In the genomic region with DNA sequence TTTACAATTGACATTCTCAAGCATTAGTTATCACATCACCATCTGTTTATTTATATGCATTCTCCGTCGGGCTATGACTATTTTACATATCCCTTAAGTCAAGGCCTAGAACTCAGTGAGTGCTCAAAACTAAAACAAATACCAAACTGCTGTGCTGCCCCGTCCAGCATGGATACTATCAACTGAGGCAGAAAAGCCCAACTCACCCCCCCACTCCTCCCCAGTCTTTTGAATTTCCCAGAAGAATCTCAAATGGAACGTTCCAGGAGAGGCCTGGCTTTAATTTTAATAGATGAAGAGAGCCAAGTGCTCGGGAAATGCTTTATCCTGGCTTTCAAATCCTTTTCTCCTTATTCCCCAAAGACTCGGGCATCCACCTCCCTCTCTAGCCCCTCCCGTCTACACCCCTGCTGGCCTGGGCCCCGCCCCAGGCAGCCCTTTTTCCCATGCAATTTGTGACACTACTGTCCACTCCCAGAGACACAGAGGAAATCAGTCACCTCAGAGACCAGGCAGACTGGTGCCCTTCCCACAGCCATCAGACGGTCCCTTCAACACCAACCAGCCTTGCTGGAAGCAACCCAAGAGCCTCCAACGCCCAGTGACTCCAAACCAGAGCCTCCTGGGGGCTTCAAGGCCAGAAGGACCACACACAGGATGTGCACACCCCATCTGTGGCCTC, we compare ENCODE assay signal across 16 mouse cellular contexts.
DNase-seq lines count a peak whose midpoint lies in the region; ATAC-seq and TF ChIP-seq lines count a peak whose summit lies in the region.
"Had no signal": no experiment of that assay in that cellular context is flagged by ENCODE, and none has a peak within 500 bp of the region (broad histone marks: within the 10 kb centered on the region; RNA-seq: fewer than 3 reads in every experiment).

No protein-coding gene starts in this region.

- no peak overlapping the region for H3K9ac ChIP-seq in hindbrain, postnatal 0 days (replicated peaks; ENCODE audit: low read length)
- H3K9ac ChIP-seq in hindbrain, embryonic 13.5 days, result no peak overlapping the region
- H3K9ac ChIP-seq in embryonic facial prominence, embryonic 12.5 days, result no peak overlapping the region
- H3K9ac ChIP-seq: liver, embryonic 12.5 days had no signal

- no peaks in the 10 kb centered on the region for H3K36me3 ChIP-seq in hindbrain, postnatal 0 days (ENCODE audit: insufficient read depth, low read length)
- H3K36me3 ChIP-seq in hindbrain, embryonic 13.5 days, result no peaks in the 10 kb centered on the region
- no peaks in the 10 kb centered on the region for H3K36me3 ChIP-seq in embryonic facial prominence, embryonic 12.5 days
- H3K36me3 ChIP-seq: liver, embryonic 12.5 days had no signal

- TF ChIP-seq CTCF in hindbrain, postnatal 0 days (IDR thresholded peaks at IDR 0.05; ENCODE audit: low read depth), result no peak

- H3K4me3 ChIP-seq in hindbrain, postnatal 0 days (ENCODE audit: low read length), result no peak overlapping the region
- no peak overlapping the region for H3K4me3 ChIP-seq in hindbrain, embryonic 13.5 days
- H3K4me3 ChIP-seq in embryonic facial prominence, embryonic 12.5 days, result no peak overlapping the region
- H3K4me3 ChIP-seq: liver, embryonic 12.5 days had no signal

- H3K4me1 ChIP-seq in hindbrain, postnatal 0 days (ENCODE audit: insufficient read depth, low read length), result no peaks in the 10 kb centered on the region
- no peaks in the 10 kb centered on the region for H3K4me1 ChIP-seq in hindbrain, embryonic 13.5 days (replicated peaks)
- H3K4me1 ChIP-seq in embryonic facial prominence, embryonic 12.5 days, result peaks cover 19% of the 10 kb centered on the region; the same call in 1 of the 2 replicates
- H3K4me1 ChIP-seq: liver, embryonic 12.5 days had no signal

- no peak for ATAC-seq in hindbrain, postnatal 0 days
- ATAC-seq in hindbrain, embryonic 13.5 days (ENCODE audit: low FRiP score), result no peak
- 0 out of 2 replicates have a peak, but pooled peaks have one; percentile 30 for ATAC-seq in embryonic facial prominence, embryonic 12.5 days (ENCODE audit: insufficient number of reproducible peaks, insufficient read depth, low FRiP score, low TSS enrichment)
- ATAC-seq: activated CD4-positive, CD25-positive, alpha-beta regulatory T cell, adult 4 months; liver, embryonic 12.5 days had no signal

- H3K27me3 ChIP-seq in hindbrain, postnatal 0 days (ENCODE audit: insufficient read depth, low read length), result no peaks in the 10 kb centered on the region
- H3K27me3 ChIP-seq in hindbrain, embryonic 13.5 days, result no peaks in the 10 kb centered on the region
- no peaks in the 10 kb centered on the region for H3K27me3 ChIP-seq in embryonic facial prominence, embryonic 12.5 days
- H3K27me3 ChIP-seq: liver, embryonic 12.5 days had no signal

- H3K9me3 ChIP-seq in hindbrain, postnatal 0 days (ENCODE audit: low read length), result no peaks in the 10 kb centered on the region
- H3K9me3 ChIP-seq in hindbrain, embryonic 13.5 days, result no peaks in the 10 kb centered on the region
- H3K9me3 ChIP-seq in embryonic facial prominence, embryonic 12.5 days, result no peaks in the 10 kb centered on the region
- H3K9me3 ChIP-seq: liver, embryonic 12.5 days had no signal

- H3K4me2 ChIP-seq in hindbrain, postnatal 0 days (ENCODE audit: low read depth, low read length), result no peak overlapping the region
- no peak overlapping the region for H3K4me2 ChIP-seq in hindbrain, embryonic 13.5 days
- H3K4me2 ChIP-seq in embryonic facial prominence, embryonic 12.5 days (replicated peaks), result no peak overlapping the region
- H3K4me2 ChIP-seq: liver, embryonic 12.5 days; midbrain, embryonic 11.5 days had no signal

- 58% methylated on average over 10 of the region's 10 CpGs for WGBS in hindbrain, postnatal 0 days
- 66% methylated on average over 10 of the region's 10 CpGs for whole genome bisulfite sequencing in hindbrain, embryonic 13.5 days
- WGBS in embryonic facial prominence, embryonic 12.5 days, result 52% methylated on average over 10 of the region's 10 CpGs

- DNase-seq in hindbrain, postnatal 0 days (ENCODE audit: low spot score), result peak; percentile 8
- peak; percentile 48 for DNase-seq in gastrocnemius, postnatal 25 days
- peak; percentile 35 for DNase-seq in heart, postnatal 4 days
- no peak for DNase-seq in frontal cortex, adult 2 months (ENCODE audit: extremely low spot score in 1 of 2, low spot score in 1 of 2)
- DNase-seq in right cerebral cortex, postnatal 14 days, result no peak
- DNase-seq: adrenal gland, postnatal 36 days; kidney, adult 11 months; kidney, postnatal 25 days; lung, postnatal 14 days; right cerebral cortex, postnatal 4 days; thymus, postnatal 14 days had no signal

- H3K27ac ChIP-seq in hindbrain, postnatal 0 days, result no peak overlapping the region
- H3K27ac ChIP-seq in hindbrain, embryonic 13.5 days, result no peak overlapping the region
- H3K27ac ChIP-seq in embryonic facial prominence, embryonic 12.5 days, result peak overlapping the region; percentile 42; the same call in 1 of the 2 replicates
- H3K27ac ChIP-seq: liver, embryonic 12.5 days had no signal

Comparison
In these comparisons a context has a peak if more than half of its experiments do, and no peak if none do; other contexts are left out.
1. DNase-seq: peak in hindbrain, postnatal 0 days (single experiment), gastrocnemius, postnatal 25 days (single experiment) and heart, postnatal 4 days (single experiment); none in frontal cortex, adult 2 months (0 of 2) and right cerebral cortex, postnatal 14 days (single experiment).